Mouse (Mus musculus): ENCODE data around the gene Dpp10. TPM values are rescaled to one million over a fixed set of nuclear protein-coding genes. Genes with fewer than 3 reads are reported as not detected.

Dpp10 gene
- polyA plus RNA-seq, 1 experiment from 2014 or later: 0.04 TPM

GRCm38 (mm10) chr1:123902628-123903027 lies 142.7 kb downstream of the Dpp10 start:
- H3K9me3 ChIP-seq: no peaks in the 10 kb centered on the region

GRCm38 (mm10) chr1:123901218-123901617 lies 144.1 kb downstream of the Dpp10 start:
- Histone ChIP-seq H3K4me2 (no peak overlapping the region), H3K27me3 (replicated peaks) (no peaks in the 10 kb centered on the region), H3K4me3 (no peak overlapping the region), H3K36me3 (no peaks in the 10 kb centered on the region), H3K9me3 (no peaks in the 10 kb centered on the region), H3K9ac (no peak overlapping the region), H3K27ac (replicated peaks) (no peak overlapping the region), H3K4me1 (no peaks in the 10 kb centered on the region)
- 53% methylated on average over 4 of the region's 4 CpGs for WGBS
- no peak for ATAC-seq (ENCODE audit: extremely low read depth, insufficient number of reproducible peaks, low FRiP score, low TSS enrichment)

More at GRCm38 (mm10) chr1:123902628-123903027, 142.7 kb downstream of the Dpp10 start:
- Histone ChIP-seq H3K36me3 (no peaks in the 10 kb centered on the region), H3K4me2 (no peak overlapping the region), H3K4me3 (no peak overlapping the region), H3K27me3 (replicated peaks) (no peaks in the 10 kb centered on the region), H3K27ac (replicated peaks) (no peak overlapping the region), H3K9ac (no peak overlapping the region), H3K4me1 (no peaks in the 10 kb centered on the region)
- 72% methylated on average over 5 of the region's 5 CpGs for WGBS
- ATAC-seq (ENCODE audit: extremely low read depth, insufficient number of reproducible peaks, low FRiP score, low TSS enrichment): no peak

GRCm38 (mm10) chr1:123887243-123887642 lies 158.1 kb downstream of the Dpp10 start:
- H3K9ac ChIP-seq: no peak overlapping the region
- no peak overlapping the region for H3K4me3 ChIP-seq
- no peaks in the 10 kb centered on the region for H3K27me3 ChIP-seq (replicated peaks)
- WGBS: 45% methylated on average over 1 of the region's 1 CpGs
- H3K4me1 ChIP-seq: no peaks in the 10 kb centered on the region
- H3K36me3 ChIP-seq: no peaks in the 10 kb centered on the region
- no peak for ATAC-seq (ENCODE audit: extremely low read depth, insufficient number of reproducible peaks, low FRiP score, low TSS enrichment)
- no peaks in the 10 kb centered on the region for H3K9me3 ChIP-seq
- H3K4me2 ChIP-seq: no peak overlapping the region
- no peak overlapping the region for H3K27ac ChIP-seq (replicated peaks)

GRCm38 (mm10) chr1:123846881-123847280 lies 198.5 kb downstream of the Dpp10 start:
- no peak for ATAC-seq (ENCODE audit: extremely low read depth, insufficient number of reproducible peaks, low FRiP score, low TSS enrichment)
- H3K4me3 ChIP-seq: no peak overlapping the region
- no peaks in the 10 kb centered on the region for H3K4me1 ChIP-seq
- no peak overlapping the region for H3K9ac ChIP-seq
- H3K9me3 ChIP-seq: no peaks in the 10 kb centered on the region
- 80% methylated on average over 3 of the region's 3 CpGs for WGBS
- no peaks in the 10 kb centered on the region for H3K27me3 ChIP-seq (replicated peaks)
- no peak overlapping the region for H3K4me2 ChIP-seq
- no peak overlapping the region for H3K27ac ChIP-seq (replicated peaks)
- no peaks in the 10 kb centered on the region for H3K36me3 ChIP-seq

GRCm38 (mm10) chr1:123801206-123801605 lies 244.2 kb downstream of the Dpp10 start:
- Histone ChIP-seq H3K27ac (replicated peaks) (no peak overlapping the region), H3K4me3 (no peak overlapping the region), H3K4me1 (no peaks in the 10 kb centered on the region), H3K4me2 (no peak overlapping the region), H3K27me3 (replicated peaks) (no peaks in the 10 kb centered on the region), H3K9me3 (no peaks in the 10 kb centered on the region), H3K36me3 (no peaks in the 10 kb centered on the region), H3K9ac (no peak overlapping the region)
- WGBS: 21% methylated on average over 1 of the region's 1 CpGs
- no peak for ATAC-seq (ENCODE audit: extremely low read depth, insufficient number of reproducible peaks, low FRiP score, low TSS enrichment)

- Histone ChIP-seq H3K4me1 (no peaks in the 10 kb centered on the region), H3K9ac (no peak overlapping the region), H3K4me2 (no peak overlapping the region), H3K4me3 (no peak overlapping the region), H3K27ac (replicated peaks) (no peak overlapping the region), H3K36me3 (no peaks in the 10 kb centered on the region), H3K27me3 (replicated peaks) (no peaks in the 10 kb centered on the region), H3K9me3 (no peaks in the 10 kb centered on the region)
- no peak for ATAC-seq (ENCODE audit: extremely low read depth, insufficient number of reproducible peaks, low FRiP score, low TSS enrichment)
- WGBS: 78% methylated on average over 2 of the region's 2 CpGs
These were observed 279.8 kb downstream of the Dpp10 start for GRCm38 (mm10) chr1:123765511-123765910.

- Histone ChIP-seq H3K4me2 (no peak overlapping the region), H3K9me3 (no peaks in the 10 kb centered on the region), H3K4me3 (no peak overlapping the region), H3K4me1 (no peaks in the 10 kb centered on the region), H3K27me3 (replicated peaks) (no peaks in the 10 kb centered on the region), H3K27ac (replicated peaks) (no peak overlapping the region), H3K9ac (no peak overlapping the region), H3K36me3 (no peaks in the 10 kb centered on the region)
- 84% methylated on average over 3 of the region's 3 CpGs for WGBS
- no peak for ATAC-seq (ENCODE audit: extremely low read depth, insufficient number of reproducible peaks, low FRiP score, low TSS enrichment)
These were observed 283.1 kb downstream of the Dpp10 start for GRCm38 (mm10) chr1:123762272-123762671.

- no peak overlapping the region for H3K4me3 ChIP-seq
- no peak overlapping the region for H3K4me2 ChIP-seq
- no peak for ATAC-seq (ENCODE audit: extremely low read depth, insufficient number of reproducible peaks, low FRiP score, low TSS enrichment)
These were observed 289.3 kb downstream of the Dpp10 start for GRCm38 (mm10) chr1:123756055-123756454.

GRCm38 (mm10) chr1:123707292-123707691 lies 338.1 kb downstream of the Dpp10 start:
- WGBS: 63% methylated on average over 3 of the region's 3 CpGs
- no peaks in the 10 kb centered on the region for H3K9me3 ChIP-seq
- H3K27me3 ChIP-seq (replicated peaks): no peaks in the 10 kb centered on the region
- ATAC-seq (ENCODE audit: extremely low read depth, insufficient number of reproducible peaks, low FRiP score, low TSS enrichment): no peak
- no peaks in the 10 kb centered on the region for H3K36me3 ChIP-seq
- no peaks in the 10 kb centered on the region for H3K4me1 ChIP-seq
- H3K9ac ChIP-seq: no peak overlapping the region
- H3K4me3 ChIP-seq: no peak overlapping the region
- H3K4me2 ChIP-seq: no peak overlapping the region
- no peak overlapping the region for H3K27ac ChIP-seq (replicated peaks)

More at GRCm38 (mm10) chr1:123756055-123756454, 289.3 kb downstream of the Dpp10 start:
- Histone ChIP-seq H3K36me3 (no peaks in the 10 kb centered on the region), H3K27me3 (replicated peaks) (no peaks in the 10 kb centered on the region), H3K9me3 (no peaks in the 10 kb centered on the region; the same call in 1 of the 2 replicates), H3K4me1 (no peaks in the 10 kb centered on the region), H3K27ac (replicated peaks) (no peak overlapping the region), H3K9ac (no peak overlapping the region)

- Histone ChIP-seq H3K4me3 (no peak overlapping the region), H3K36me3 (no peaks in the 10 kb centered on the region), H3K27ac (replicated peaks) (no peak overlapping the region), H3K27me3 (replicated peaks) (no peaks in the 10 kb centered on the region), H3K9ac (no peak overlapping the region), H3K4me2 (no peak overlapping the region), H3K9me3 (no peaks in the 10 kb centered on the region), H3K4me1 (peaks cover 6% of the 10 kb centered on the region; the same call in 1 of the 2 replicates)
- no peak for ATAC-seq (ENCODE audit: extremely low read depth, insufficient number of reproducible peaks, low FRiP score, low TSS enrichment)
- WGBS: 53% methylated on average over 2 of the region's 2 CpGs
These were observed 386.9 kb downstream of the Dpp10 start for GRCm38 (mm10) chr1:123658409-123658808.

GRCm38 (mm10) chr1:123656607-123657006 lies 388.8 kb downstream of the Dpp10 start:
- Histone ChIP-seq H3K27ac (replicated peaks) (0 out of 2 replicates have a peak overlapping the region, but pooled peaks have one; percentile 5), H3K4me3 (no peak overlapping the region), H3K27me3 (replicated peaks) (no peaks in the 10 kb centered on the region), H3K4me2 (no peak overlapping the region), H3K4me1 (peaks cover 6% of the 10 kb centered on the region; the same call in 1 of the 2 replicates), H3K36me3 (no peaks in the 10 kb centered on the region), H3K9me3 (no peaks in the 10 kb centered on the region), H3K9ac (no peak overlapping the region)
- ATAC-seq (ENCODE audit: extremely low read depth, insufficient number of reproducible peaks, low FRiP score, low TSS enrichment): no peak
- 40% methylated on average over 3 of the region's 3 CpGs for WGBS

- Histone ChIP-seq H3K4me2 (no peak overlapping the region), H3K27ac (replicated peaks) (no peak overlapping the region), H3K27me3 (replicated peaks) (no peaks in the 10 kb centered on the region), H3K4me3 (no peak overlapping the region), H3K36me3 (no peaks in the 10 kb centered on the region), H3K9me3 (no peaks in the 10 kb centered on the region), H3K9ac (no peak overlapping the region), H3K4me1 (no peaks in the 10 kb centered on the region)
- 88% methylated on average over 1 of the region's 1 CpGs for WGBS
- ATAC-seq (ENCODE audit: extremely low read depth, insufficient number of reproducible peaks, low FRiP score, low TSS enrichment): no peak
These were observed 407.5 kb downstream of the Dpp10 start for GRCm38 (mm10) chr1:123637897-123638296.
